Mouse (Mus musculus) neutrophil, adult 5-6 weeks (primary cell): ENCODE results near the gene Gm2888. TPM values are rescaled to one million over a fixed set of nuclear protein-coding genes. Genes with fewer than 3 reads are reported as not detected.
"Not testable (repeated sequence)": the region's sequence is repeated elsewhere in the genome, so short reads cannot be mapped to it uniquely, and the experiment has no call there.

Source experiments
- ATAC-seq: fragments of 151-379, 151-347 bp; 2 replicates; pipeline ENCODE4 v1.8.0; 2017; ENCODE audit warnings: mild to moderate bottlenecking, moderate TSS enrichment; ENCODE audit not compliant: insufficient number of reproducible peaks, poor library complexity, low FRiP score, severe bottlenecking; ENCODE audit errors: extremely low read depth
- total RNA-seq: library from RNA; stranded (forward); fragments of 200-1000 nt; gene quantifications from 2 replicates; pipeline ENCODE4 v1.2.3, GENCODE M21; 2017

Gm2888 gene
- total RNA-seq, result 0.49 TPM in 1 of 2 replicates, not detected in the other

DNA sequence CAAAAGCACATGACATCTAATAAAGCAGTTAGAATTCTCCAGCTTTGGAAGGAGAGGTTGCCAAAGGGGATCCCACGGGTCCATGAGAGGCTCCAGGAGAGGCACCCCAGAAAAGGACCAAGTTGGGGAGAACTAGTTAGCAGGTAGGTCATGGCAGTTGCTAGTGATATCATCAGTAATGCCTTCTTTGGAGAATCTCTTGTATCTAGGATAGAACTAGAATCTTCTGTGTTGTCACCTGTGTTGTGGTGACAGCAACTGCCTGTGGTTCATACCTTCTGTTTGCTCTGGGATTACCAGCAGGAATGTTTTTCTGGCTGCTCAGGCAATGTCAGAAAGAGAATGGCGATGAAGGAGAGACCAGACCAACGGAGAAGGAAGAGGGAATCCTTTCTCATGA, at the start of gene Gm2888:
TSS of gene Gm2888 (plus strand) at position 301 of the 400 bp plus-strand sequence.
- not testable (repeated sequence) for ATAC-seq

DNA sequence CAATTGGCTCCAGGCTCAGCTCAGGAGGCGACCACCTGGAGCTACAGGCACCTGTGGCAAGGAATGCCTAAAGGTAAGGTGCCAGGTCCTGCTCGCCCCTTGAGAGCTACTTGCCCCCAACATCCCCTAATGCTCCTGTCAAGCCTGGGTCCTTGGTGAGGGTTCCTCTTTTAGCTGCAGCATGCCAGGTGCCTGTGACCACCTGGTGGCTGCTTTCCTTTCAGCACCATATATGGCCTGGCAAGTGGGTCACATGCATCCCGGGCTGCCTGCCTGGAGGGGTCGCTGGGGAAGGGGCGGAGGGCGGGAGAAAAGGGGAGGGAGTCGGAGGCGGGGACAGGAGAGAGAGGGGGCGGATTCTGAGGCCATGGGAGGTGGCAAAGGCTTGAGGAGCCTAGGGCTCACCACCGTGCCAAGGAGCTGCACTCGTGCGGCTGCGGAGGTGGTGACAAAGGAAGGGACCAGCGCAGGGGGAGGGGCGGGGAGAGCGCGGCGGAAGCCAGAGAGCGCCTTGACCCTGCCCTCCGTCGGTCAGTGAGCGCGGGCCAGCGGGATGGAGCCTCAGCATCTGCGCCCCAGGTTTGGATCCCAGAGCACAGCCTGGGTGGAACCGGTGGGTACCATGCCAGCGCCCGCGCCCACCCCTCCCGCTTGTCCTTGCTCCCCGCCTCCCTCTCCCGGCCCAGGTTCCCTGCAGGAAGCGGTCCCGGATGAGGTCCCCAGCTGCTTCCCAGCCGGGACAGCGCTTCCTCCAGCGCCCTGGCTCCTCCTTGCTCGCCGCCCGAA, 19.1 kb downstream of the Gm2888 start, which contains the start of gene Gm2897:
TSS of gene Gm2897 (plus strand) at position 559 of the 786 bp plus-strand sequence.
- ATAC-seq, result not testable (repeated sequence)

DNA sequence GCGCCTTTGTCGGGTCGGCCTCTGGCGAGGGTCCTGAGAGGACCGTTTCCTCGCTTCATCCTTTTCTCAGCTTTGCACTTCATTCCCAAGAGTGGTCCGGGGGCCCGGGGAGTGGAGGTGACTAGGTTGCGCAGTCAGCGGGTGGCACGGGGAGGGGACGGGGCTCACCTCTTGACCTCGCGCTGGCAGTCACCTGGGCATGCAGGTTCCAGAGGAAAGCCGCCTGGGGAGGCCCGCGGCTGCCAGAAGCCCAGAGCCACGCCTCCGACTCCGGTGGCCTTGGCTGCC, 19.7 kb downstream of the Gm2888 start:
- not testable (repeated sequence) for ATAC-seq

DNA sequence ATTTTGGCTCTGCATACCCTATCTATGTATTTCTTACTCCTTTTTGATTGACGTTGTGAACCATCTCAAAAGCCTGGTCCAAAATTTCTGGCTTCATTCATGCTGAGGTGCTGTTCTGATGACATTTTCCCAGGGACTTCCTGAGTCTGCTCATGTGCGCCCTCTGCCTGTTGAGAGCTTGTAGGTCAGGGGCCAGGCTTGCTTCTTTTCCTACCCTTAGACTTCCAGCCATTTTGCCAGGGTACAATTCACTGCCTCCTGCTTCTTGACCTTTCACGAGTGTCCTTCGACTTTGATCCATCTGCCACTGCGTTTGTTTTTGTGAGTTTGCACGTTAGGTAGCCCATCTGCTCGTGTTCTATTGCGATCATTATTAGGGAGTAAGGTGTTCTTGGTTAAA, 20.3 kb downstream of the Gm2888 start:
- not testable (repeated sequence) for ATAC-seq

Other genes with a start within 250 kb of the Gm2888 start
- not detected in 2 replicates for gene Gm2897, start 19.3 kb downstream of the Gm2888 start, total RNA-seq
- gene Gm10340, start 104.0 kb downstream of the Gm2888 start, total RNA-seq, result not detected in 2 replicates
- gene Gm5795, start 158.3 kb downstream of the Gm2888 start, total RNA-seq, result not detected in 2 replicates
- gene D830030K20Rik, start 178.5 kb downstream of the Gm2888 start, total RNA-seq, result not detected in 2 replicates